Mouse (Mus musculus) gastrocnemius, postnatal 4 days (tissue): ENCODE results near the gene Rpl19. TPM values are rescaled to one million over a fixed set of nuclear protein-coding genes. Genes with fewer than 3 reads are reported as not detected.
A peak's percentile ranks its signal among the peaks of the same experiment; 100 is the strongest.

Experiments used
- DNase-seq, 2 experiments: peaks; one replicate each; pipeline ENCODE4 v3.0.0; 2021 to 2022; ENCODE audit warnings: low spot score in 2 of 2, mixed read lengths in 2 of 2
- total RNA-seq, 2 experiments: library from RNA; stranded (reverse); gene quantifications; 2 replicates each; pipeline ENCODE4 v1.2.3; 2021

Rpl19 gene
- total RNA-seq, 2 experiments from 2014 or later: 1,153 to 1,224 TPM

DNA sequence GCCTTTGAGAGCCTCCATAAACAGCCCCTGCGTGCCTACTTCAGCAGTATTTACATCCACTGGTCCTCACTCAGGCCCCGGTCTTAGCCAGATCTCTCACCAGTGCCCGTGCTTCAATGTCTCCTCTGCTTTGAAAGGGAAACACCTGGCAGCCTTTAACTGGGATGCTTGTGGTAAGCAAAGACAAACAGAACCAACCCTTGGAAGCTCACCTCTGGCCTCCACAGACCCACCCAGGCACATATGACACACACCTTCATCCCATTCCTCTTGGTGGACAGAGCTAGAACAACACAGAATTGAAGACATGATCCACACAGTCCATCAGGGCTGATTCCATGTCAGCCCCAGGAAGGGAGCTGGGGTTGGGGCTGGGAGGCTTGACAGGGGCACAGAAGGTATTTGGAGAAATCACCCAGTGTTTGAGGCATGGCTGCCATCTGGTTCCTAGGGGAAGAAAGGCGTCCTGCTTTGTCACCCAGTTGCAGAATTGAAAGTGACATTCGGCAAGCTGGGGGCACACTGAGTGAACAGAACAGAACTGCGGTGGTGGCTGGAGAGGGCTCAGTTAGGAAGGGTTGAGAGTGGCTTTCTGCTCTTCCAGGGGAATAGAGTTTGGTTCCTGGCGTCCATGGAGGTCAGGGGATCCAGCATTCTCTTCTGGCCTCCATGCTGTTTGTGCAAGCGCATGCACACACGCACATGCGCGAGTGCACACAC lies 28.3 kb upstream of the Rpl19 start:
- no peak for DNase-seq

GRCm38 (mm10) chr11:97998898-97999608 lies 27.5 kb upstream of the Rpl19 start:
- DNase-seq: no peak

- DNase-seq: no peak
Observed at GRCm38 (mm10) chr11:97999748-98000147, 26.8 kb upstream of the Rpl19 start.

DNA sequence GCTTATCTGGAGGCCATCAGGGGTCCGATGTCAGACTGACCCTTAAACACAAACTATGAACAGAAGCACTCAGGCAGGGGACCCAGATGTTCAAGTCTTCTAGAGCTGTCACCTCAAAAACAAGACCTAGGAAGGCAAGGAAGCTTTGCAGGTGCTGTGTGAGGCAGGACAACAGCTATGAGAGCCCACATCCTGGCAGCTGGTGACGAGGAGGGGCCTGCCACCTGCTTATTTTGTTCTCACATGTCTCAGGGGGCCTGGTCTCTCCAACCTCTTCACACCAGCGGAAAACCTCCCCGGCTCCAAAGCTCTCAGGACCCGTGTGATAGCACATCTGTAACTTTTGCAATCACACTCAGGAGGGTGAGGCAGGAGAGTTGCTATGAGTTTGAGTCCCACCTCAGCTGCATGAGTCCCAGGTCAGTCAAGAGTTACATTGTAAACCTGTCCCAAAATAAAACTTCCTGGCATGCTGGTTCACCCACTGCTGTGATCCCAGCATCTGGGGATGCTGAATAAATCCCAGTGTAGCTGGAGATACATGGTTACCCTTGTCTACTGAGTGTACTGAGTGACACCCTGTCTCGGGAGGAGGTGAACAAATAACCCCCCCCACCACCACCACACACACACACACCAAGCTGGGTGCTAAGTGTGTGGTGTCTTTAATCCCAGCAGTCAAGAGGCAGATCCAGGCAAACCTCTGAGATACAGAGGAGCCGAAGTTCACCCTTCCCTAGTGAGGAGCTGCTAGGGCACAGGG lies 26.0 kb upstream of the Rpl19 start:
- DNase-seq: no peak

GRCm38 (mm10) chr11:98001351-98001824 lies 25.1 kb upstream of the Rpl19 start:
- no peak for DNase-seq

- no peak for DNase-seq
Observed at GRCm38 (mm10) chr11:98001986-98002385, 24.5 kb upstream of the Rpl19 start.

- DNase-seq: peak; percentile 75 to 85
Observed at GRCm38 (mm10) chr11:98002627-98003026, 23.9 kb upstream of the Rpl19 start.

DNA sequence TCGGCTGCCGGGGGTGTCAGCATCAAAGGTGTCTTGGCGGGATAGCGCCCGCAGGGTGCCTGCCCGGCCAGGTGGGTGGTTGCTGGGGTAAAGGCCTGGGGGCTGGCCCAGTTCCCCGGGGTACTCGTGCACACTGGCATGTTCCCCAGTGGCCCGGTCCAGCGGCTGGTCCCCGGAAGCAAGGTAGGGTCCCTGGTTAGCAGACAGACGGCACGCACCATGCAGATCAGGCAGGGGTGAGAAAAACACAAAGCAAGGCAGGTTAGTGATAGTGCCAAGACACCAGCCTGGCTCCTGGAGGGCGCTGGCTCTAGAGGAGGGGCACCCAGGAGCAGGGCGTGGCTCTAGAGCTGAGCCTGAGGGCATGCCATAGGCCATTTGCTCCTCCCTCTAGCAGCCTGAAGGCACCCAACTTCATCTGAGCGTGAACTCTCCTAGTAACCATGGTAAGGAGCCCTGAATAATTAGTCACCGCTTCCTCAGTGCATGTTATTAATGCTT lies 23.3 kb upstream of the Rpl19 start:
- no peak for DNase-seq

- no peak for DNase-seq
Observed at GRCm38 (mm10) chr11:98004161-98004560, 22.3 kb upstream of the Rpl19 start.

DNA sequence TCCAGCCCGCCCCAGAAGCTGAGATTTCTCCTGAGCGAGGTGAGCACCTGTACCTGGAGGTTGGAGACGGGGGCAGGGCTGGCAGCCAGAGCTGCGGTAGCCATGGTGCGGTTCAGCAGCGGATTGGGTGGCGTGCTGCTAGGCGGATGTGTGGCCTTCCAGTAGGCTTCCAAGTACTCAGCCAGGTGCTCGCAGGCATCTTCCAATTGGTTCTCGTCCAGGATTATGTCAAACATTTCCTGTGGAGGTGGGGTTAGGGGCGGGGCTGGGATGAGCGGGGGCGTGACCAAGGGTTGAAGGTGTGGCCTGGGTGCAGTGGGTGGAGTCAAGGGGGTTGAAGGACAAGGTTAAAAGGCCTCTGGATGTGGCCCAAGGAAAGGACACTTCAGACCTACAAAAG lies 21.4 kb upstream of the Rpl19 start:
- DNase-seq: peak in 1 of 2 experiments; percentile 32

- DNase-seq: peak in 1 of 2 experiments; percentile 59
Observed at GRCm38 (mm10) chr11:98005686-98006085, 20.8 kb upstream of the Rpl19 start.

- DNase-seq: no peak
Observed at GRCm38 (mm10) chr11:98008087-98008486, 18.4 kb upstream of the Rpl19 start.

DNA sequence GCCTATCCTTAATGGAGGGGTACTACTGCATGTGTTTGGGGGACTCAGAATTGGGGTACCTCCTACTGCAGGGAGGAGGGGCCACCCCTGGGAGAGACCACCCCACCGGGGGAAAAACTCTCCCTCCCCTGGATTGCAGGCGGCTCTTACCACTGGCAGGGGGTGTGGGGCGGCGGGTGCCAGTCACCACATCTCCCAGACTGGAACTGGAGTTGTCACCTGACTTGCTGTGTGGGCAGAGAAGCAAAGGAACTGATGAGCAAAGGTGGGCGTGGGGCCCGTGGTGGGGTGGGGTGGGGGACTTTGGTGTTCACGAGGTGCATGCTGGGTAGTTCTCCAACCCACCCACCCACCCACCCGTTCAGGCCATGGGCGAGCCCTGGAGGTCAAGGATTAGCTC lies 14.8 kb upstream of the Rpl19 start:
- DNase-seq: peak in 1 of 2 experiments; percentile 18

GRCm38 (mm10) chr11:98012831-98013230 lies 13.7 kb upstream of the Rpl19 start:
- no peak for DNase-seq

GRCm38 (mm10) chr11:98016177-98016576 lies 10.3 kb upstream of the Rpl19 start:
- no peak for DNase-seq

DNA sequence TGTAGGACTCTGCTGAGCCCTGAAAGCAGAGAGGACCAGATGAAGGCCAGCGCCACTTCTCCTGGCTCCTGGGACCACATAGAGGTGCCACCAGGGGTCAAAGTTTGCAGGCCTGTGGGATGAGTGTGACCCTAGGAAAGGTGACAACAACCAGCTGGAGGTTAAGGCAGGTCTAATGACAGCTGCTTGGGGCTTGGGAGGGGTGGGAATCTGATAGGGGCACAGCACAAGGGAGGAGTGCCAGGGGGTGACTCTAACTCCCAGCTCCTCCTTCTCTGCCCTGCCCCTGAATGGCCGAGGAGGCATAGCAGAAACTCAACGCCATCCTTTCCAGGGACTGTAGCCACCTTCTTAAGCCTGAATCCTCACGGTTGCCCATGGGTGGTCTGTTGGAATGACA lies 9.7 kb upstream of the Rpl19 start:
- DNase-seq: no peak

DNA sequence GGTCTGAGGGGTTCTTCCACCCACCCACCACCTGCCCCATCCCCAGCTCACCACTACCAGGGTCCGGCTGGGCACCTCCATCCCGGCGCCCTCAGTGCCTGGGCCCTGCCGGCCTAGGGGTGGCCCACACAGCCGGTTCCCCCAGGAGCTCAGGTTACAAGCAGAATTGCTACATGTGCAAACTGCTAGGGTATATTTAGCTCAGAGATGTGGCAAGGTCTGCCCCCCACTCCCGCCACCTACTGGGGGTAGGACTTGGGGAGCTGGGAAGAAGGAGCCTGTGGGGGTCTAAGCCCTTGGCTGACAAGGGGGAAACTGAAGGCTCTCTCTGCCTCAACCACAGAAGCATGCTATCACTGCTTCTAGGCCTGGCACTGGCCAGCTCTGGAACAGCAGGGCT lies 8.3 kb upstream of the Rpl19 start:
- peak in 1 of 2 experiments; percentile 22 for DNase-seq

DNA sequence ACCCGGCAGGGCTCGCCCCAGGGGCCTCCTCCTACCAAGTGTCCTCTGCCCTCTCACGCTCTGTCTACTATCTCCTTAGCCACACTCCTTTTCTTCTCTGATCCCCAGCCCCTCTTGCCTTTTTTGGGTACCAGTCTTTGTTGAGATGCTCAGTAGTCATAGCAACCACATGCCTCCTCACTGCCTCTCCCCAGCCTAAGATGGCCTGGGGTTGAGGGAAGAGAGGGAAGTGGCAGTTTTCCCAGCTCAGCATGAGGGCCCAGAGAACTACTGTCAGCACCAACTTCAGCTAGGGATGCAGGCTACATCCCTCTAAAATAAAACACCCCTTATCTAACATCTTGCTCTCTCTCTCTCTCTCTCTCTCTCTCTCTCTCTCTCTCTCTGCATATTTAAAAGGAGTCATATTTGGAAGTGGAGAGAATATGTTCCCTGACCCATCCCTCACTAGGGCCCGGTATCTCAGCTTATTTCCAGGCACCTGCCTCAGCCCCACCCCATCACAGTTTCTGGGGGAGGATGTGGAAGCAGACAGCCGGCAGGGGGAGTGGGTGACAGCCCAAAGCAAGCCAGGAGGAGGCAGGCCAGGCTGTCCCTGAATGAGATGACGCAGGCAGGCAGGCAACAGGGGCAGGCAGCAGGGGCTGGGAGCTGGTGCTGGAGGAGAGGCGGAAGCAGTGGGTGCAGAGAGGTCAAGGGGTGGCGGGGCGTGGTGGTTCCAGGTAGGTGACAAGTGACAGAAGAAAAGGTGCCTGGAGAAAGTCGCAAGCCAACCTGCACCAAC lies 7.5 kb upstream of the Rpl19 start:
- peak in 1 of 2 experiments; percentile 21 for DNase-seq

DNA sequence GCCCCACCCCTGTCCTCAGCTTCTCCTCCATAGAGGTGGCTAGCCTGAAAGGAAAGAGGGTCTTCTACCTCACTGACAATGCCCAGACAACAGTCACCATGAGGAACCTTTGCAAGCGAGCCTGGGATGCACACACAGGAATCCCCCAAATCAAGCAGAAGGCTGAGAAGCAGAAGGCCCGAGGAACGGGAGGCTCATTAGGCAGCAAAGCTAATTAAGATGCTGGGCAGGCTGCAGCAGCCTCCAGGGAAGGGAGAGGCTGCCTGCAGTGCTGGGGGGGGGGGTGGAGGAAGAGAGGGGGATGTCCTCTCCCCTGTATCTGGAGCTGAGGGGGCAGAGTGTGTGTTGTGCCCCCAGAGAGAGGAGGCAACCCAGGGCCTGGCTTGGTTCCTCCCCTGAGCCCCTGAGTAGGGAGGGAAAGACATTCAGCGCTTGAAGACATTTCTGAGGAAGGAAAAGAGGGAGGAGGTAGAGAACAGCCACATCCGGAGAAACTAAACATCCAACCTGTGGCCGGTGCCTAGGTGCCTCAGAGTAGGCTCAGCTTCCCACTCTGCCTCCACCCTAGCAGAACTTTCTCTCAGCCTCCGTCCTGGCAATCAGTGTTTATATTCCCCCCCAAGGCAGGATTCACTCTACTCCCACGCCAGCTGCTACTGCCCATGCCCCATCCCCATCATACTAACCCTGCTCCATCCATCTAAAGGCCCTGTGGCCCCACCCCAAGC lies 6.5 kb upstream of the Rpl19 start:
- DNase-seq: no peak

DNA sequence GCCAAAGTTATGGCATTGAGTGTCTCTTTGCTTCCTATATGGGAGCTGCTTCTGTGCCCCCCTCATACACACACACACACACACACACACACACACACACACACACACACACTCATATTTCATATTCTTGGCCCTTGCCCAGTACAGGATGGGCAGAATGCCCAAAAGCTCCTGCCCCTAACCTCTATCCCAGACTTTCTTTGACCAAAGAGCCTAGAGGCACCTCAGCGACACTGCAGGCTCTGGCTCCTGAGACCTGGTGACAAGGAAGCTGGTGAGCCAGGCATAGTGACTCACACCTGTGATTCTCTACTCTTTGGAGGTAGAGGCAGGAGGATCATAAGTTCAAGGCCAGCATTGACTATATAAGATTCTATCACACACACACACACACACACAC lies 5.8 kb upstream of the Rpl19 start:
- DNase-seq: peak in 1 of 2 experiments; percentile 20
